Mouse (Mus musculus) ES-E14 (cell line): ENCODE results near the gene Sfrp2. TPM values are rescaled to one million over a fixed set of nuclear protein-coding genes. Genes with fewer than 3 reads are reported as not detected.

Source experiments
- DNase-seq: peaks from one replicate; pipeline ENCODE4 v3.0.0-alpha.2; 2013; ENCODE audit warnings: low read depth, low spot score
- H3K27ac ChIP-seq: 2 replicates; pipeline ENCODE4 v1.5.1; 2012; ENCODE audit warnings: low read depth, mild to moderate bottlenecking, low read length, moderate library complexity, mixed read lengths; ENCODE audit not compliant: poor library complexity, insufficient read depth, severe bottlenecking
- H3K36me3 ChIP-seq: 2 replicates; pipeline ENCODE4 v1.6.1; 2012; ENCODE audit warnings: mild to moderate bottlenecking, low read length, moderate library complexity, mixed read lengths; ENCODE audit not compliant: control insufficient read depth, poor library complexity, insufficient read depth, severe bottlenecking
- H3K4me1 ChIP-seq, 2 experiments: fragments of 150-350 bp in 1 of 2; sonication (generic) in 1 of 2; 2 replicates each; pipeline ENCODE4 v1.6.1; 2012; ENCODE audit warnings: low read length in 2 of 2, mild to moderate bottlenecking in 1 of 2, mixed read lengths in 1 of 2; ENCODE audit not compliant: control insufficient read depth in 2 of 2, insufficient read depth in 2 of 2, poor library complexity in 1 of 2
- H3K4me3 ChIP-seq, 2 experiments: fragments of 150-350 bp in 1 of 2; sonication (generic) in 1 of 2; 2 replicates each; pipeline ENCODE4 v1.5.1; 2012; ENCODE audit warnings: low read length in 2 of 2, low read depth in 1 of 2, mild to moderate bottlenecking in 1 of 2, mixed read lengths in 1 of 2; ENCODE audit not compliant: insufficient read depth in 1 of 2, poor library complexity in 1 of 2, severe bottlenecking in 1 of 2
- H3K9ac ChIP-seq: 2 replicates; pipeline ENCODE4 v1.6.1; 2012; ENCODE audit warnings: low read depth, mild to moderate bottlenecking, low read length, mixed read lengths; ENCODE audit not compliant: poor library complexity, insufficient read depth, severe bottlenecking
- H3K9me3 ChIP-seq: fragments of 150-350 bp; sonication (generic); 2 replicates; pipeline ENCODE4 v1.6.1; 2012; ENCODE audit warnings: low read depth, mild to moderate bottlenecking, low read length; ENCODE audit not compliant: control insufficient read depth, insufficient read depth
- CHD2 ChIP-seq: IDR thresholded peaks from 2 replicates; pipeline ENCODE4 v1.6.1; 2014; ENCODE audit warnings: mild to moderate bottlenecking, low read depth, low read length, inconsistent platforms
- HCFC1 ChIP-seq: IDR thresholded peaks from 2 replicates; pipeline ENCODE4 v1.6.1; 2012; ENCODE audit warnings: low read length, inconsistent platforms, borderline replicate concordance; ENCODE audit not compliant: insufficient read depth
- MAFK ChIP-seq: IDR thresholded peaks from 2 replicates; pipeline ENCODE4 v1.6.1; 2014; ENCODE audit warnings: mild to moderate bottlenecking, low read depth, low read length, inconsistent platforms; ENCODE audit not compliant: insufficient read depth
- ZC3H11A ChIP-seq: IDR thresholded peaks from 2 replicates; pipeline ENCODE4 v1.6.1; 2012; ENCODE audit warnings: low read depth, mild to moderate bottlenecking, inconsistent platforms, low read length, borderline replicate concordance
- ZNF384 ChIP-seq: IDR thresholded peaks from 2 replicates; pipeline ENCODE4 v1.6.1; 2012; ENCODE audit warnings: low read depth, low read length, inconsistent platforms
- in situ Hi-C, 2 experiments: fragments of 600-800 bp; cut with MboI; formaldehyde crosslinking; loops; one replicate each; pipeline ENCODE4 v1.15.1; 2025; ENCODE audit warnings: low sequenced_read_pairs in 2 of 2, inconsistent platforms in 1 of 2; ENCODE audit not compliant: unreplicated experiment in 2 of 2
- total RNA-seq: library from RNA; depleted of rRNA; stranded (reverse); fragments of 300-350 nt; gene quantifications from 2 replicates; pipeline ENCODE4 v1.2.3, GENCODE M21; 2012; rRNA removed

Sfrp2 gene
- 29.5 and 65.4 TPM in 2 replicates for total RNA-seq

DNA sequence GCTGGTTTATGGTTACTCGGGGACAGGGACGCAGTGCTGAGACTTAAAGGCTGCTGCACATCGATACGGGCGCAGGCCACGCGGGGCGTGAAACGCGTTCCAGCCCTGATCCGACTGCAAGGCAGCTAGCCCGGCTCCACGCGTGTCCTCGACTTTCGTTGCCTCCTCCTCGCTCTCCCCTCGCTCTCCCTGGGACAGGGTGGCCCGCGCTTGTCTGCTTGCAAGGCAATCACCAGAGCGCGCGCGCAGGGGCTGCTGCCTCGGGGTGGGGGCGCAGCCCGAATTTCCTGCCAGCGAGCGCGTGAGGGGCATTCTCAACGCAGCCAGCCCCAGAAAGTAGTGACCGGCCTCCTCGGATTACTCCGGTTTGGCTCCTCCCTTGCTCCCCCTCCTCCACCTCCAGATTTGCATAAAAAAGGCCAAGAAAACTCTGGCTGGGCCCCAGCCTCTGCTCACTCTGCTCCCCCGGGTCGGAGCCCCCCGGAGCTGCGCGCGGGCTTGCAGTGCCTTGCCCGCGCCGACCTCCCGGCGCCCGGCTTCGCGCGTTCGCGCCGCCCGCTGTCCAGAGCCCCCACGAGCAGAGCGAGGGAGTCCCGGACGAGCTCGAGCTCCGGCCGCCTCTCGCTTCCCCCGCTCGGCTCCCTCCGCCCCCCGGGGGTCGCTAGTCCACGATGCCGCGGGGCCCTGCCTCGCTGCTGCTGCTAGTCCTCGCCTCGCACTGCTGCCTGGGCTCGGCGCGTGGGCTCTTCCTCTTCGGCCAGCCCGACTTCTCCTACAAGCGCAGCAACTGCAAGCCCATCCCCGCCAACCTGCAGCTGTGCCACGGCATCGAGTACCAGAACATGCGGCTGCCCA, at the start of gene Sfrp2:
Gene Sfrp2 (plus strand): TSS at position 451 of the 855 bp plus-strand sequence.
- in situ Hi-C loops, result loop anchor here in 1 of 2 experiments (25.0 kb wide), 1 partner anchor 479 kb away; no protein-coding TSS in a partner anchor
- no peak for TF ChIP-seq HCFC1
- no peak for TF ChIP-seq MAFK
- no peak for TF ChIP-seq ZNF384
- no peak for TF ChIP-seq ZC3H11A
- TF ChIP-seq CHD2, result no peak
- peaks cover 0 to 14% of the 10 kb centered on the region in 2 experiments; a peak in 1 of 4 replicates for H3K4me1 ChIP-seq

DNA sequence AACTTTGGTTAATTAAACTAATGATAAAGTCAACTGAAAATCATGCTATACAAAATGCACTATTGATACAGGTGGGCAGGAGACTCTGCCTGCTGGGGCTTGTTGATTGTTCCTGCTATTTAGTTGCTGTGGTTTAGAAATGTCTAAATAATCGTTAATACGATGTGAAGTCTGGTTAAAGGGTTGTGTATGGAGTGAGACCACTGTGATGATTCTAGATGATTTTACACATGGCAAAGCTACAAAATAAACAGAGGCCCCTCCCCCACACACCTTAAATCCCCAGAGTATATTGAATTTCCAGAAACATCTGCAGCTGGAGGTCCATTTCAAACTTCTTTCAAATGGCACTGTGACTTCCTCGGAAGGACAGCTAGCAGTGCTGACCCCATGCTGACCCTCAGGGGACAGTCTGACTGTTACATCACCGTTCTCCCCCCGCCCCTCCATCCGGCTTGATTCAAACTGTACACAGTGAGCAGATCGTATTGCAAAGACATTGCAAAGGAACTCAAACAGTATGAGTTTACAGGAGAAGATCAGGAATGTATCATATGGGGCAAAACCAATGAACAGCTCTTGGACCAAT, 48.4 kb upstream of the Sfrp2 start:
- DNase-seq, result no peak
- no peak overlapping the region for H3K9ac ChIP-seq
- no peaks in the 10 kb centered on the region for H3K4me1 ChIP-seq
- H3K36me3 ChIP-seq, result no peaks in the 10 kb centered on the region
- TF ChIP-seq HCFC1 (no peak), CHD2 (no peak), ZNF384 (no peak), MAFK (no peak), ZC3H11A (no peak)
- no peak overlapping the region for H3K27ac ChIP-seq
- H3K9me3 ChIP-seq, result no peaks in the 10 kb centered on the region
- no peak overlapping the region for H3K4me3 ChIP-seq
- in situ Hi-C loops, result no loop called here

More for the DNA sequence above, at the start of gene Sfrp2:
- H3K36me3 ChIP-seq, result peaks cover 8% of the 10 kb centered on the region; the same call in 1 of the 2 replicates
- H3K4me3 ChIP-seq, result peak within 1 kb of the TSS; percentile 65 to 75
- no peak within 1 kb of the TSS for H3K27ac ChIP-seq
- peak within 1 kb of the TSS; percentile 68 for H3K9ac ChIP-seq
- no peak for DNase-seq
- no peaks in the 10 kb centered on the region for H3K9me3 ChIP-seq

DNA sequence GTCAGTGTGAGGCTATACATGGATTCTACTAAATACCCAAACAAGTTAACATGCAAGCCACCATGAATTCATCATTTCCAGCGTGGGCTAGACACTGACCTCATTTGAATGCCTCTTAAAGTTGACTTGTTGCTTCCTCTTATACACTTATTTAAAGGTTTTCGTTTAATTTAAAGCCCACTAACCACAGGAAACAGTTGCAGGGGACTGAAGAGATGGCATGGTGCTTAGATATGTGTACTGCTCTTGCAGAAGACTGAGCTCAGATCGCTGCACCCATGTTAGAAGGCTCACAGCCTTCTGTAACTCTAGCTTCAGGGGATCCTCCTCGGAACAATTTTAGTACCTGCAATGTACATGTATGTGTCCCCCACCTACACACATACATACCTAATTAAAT, 47.5 kb upstream of the Sfrp2 start:
- Histone ChIP-seq H3K4me1 (no peaks in the 10 kb centered on the region), H3K36me3 (no peaks in the 10 kb centered on the region), H3K9me3 (no peaks in the 10 kb centered on the region), H3K27ac (no peak overlapping the region), H3K4me3 (no peak overlapping the region), H3K9ac (no peak overlapping the region)
- DNase-seq, result no peak
- TF ChIP-seq HCFC1, result no peak
- TF ChIP-seq ZC3H11A, result no peak
- no peak for TF ChIP-seq MAFK
- no peak for TF ChIP-seq CHD2
- TF ChIP-seq ZNF384, result no peak
- in situ Hi-C loops, result no loop called here

DNA sequence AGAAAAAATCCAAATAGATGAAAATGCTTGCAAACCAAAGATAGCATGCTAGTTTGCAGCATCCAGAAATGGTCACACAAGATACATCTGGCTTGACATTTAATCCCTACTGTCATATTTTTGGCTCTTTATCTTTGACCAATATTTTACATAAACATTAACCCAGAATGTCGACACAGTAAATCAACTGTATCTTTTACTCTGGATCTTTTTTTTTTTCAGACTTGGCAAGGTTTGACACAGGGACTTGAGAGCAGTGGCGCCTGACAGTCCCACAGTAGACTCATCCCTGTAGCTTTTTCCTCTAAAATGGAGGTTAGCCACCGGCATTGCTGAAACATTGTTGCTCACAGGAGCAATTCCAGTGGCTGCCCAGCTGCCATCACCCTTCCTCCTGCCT, 37.9 kb upstream of the Sfrp2 start:
- no peak for DNase-seq
- Histone ChIP-seq H3K36me3 (no peaks in the 10 kb centered on the region), H3K4me3 (no peak overlapping the region), H3K4me1 (no peaks in the 10 kb centered on the region), H3K27ac (no peak overlapping the region), H3K9me3 (no peaks in the 10 kb centered on the region), H3K9ac (no peak overlapping the region)
- no peak for TF ChIP-seq ZC3H11A
- no peak for TF ChIP-seq ZNF384
- no peak for TF ChIP-seq MAFK
- TF ChIP-seq HCFC1, result no peak
- no peak for TF ChIP-seq CHD2
- in situ Hi-C loops, result no loop called here
